Mouse (Mus musculus): ENCODE measurements around the gene Hist1h2ag. TPM values are rescaled to one million over a fixed set of nuclear protein-coding genes. Genes with fewer than 3 reads are reported as not detected.
"Not testable (repeated sequence)": the region's sequence is repeated elsewhere in the genome, so short reads cannot be mapped to it uniquely, and the experiment has no call there.

Hist1h2ag gene
- polyA plus RNA-seq, 1 experiment from 2014 or later: 25.3 TPM

GRCm38 (mm10) chr13:22049041-22049440, 6.3 kb upstream of the Hist1h2ag start:
- Histone ChIP-seq H3K27ac (ENCODE audit: low read length) (no peak overlapping the region), H3K36me3 (ENCODE audit: control insufficient read depth, insufficient read depth, low read length) (no peaks in the 10 kb centered on the region), H3K9ac (ENCODE audit: low read length) (no peak overlapping the region), H3K27me3 (ENCODE audit: control insufficient read depth, insufficient read depth, low read length) (no peaks in the 10 kb centered on the region), H3K9me3 (replicated peaks; ENCODE audit: control insufficient read depth, low read length) (no peaks in the 10 kb centered on the region), H3K4me2 (ENCODE audit: low read depth, low read length) (no peak overlapping the region), H3K4me3 (replicated peaks; ENCODE audit: low read length) (no peak overlapping the region), H3K4me1 (ENCODE audit: control insufficient read depth, insufficient read depth, low read length) (0 out of 2 replicates have a peak, but pooled peaks cover 4% of the 10 kb centered on the region)
- no peak for ATAC-seq (ENCODE audit: insufficient read depth, low FRiP score)
- 90% methylated on average over 2 of the region's 2 CpGs for WGBS

- H3K4me3 ChIP-seq (replicated peaks; ENCODE audit: low read length): no peak overlapping the region
- no peaks in the 10 kb centered on the region for H3K36me3 ChIP-seq (ENCODE audit: control insufficient read depth, insufficient read depth, low read length)
- no peak overlapping the region for H3K9ac ChIP-seq (ENCODE audit: low read length)
- WGBS: 65% methylated on average over 2 of the region's 2 CpGs
- ATAC-seq (ENCODE audit: insufficient read depth, low FRiP score): no peak
- H3K27me3 ChIP-seq (ENCODE audit: control insufficient read depth, insufficient read depth, low read length): no peaks in the 10 kb centered on the region
- no peak overlapping the region for H3K4me2 ChIP-seq (ENCODE audit: low read depth, low read length)
- no peaks in the 10 kb centered on the region for H3K9me3 ChIP-seq (replicated peaks; ENCODE audit: control insufficient read depth, low read length)
- H3K4me1 ChIP-seq (ENCODE audit: control insufficient read depth, insufficient read depth, low read length): peaks cover 17% of the 10 kb centered on the region
- H3K27ac ChIP-seq (ENCODE audit: low read length): no peak overlapping the region
Measured at GRCm38 (mm10) chr13:22045311-22045710, 2.6 kb upstream of the Hist1h2ag start.

GRCm38 (mm10) chr13:22044432-22045155, 1.9 kb upstream of the Hist1h2ag start:
- H3K4me1 ChIP-seq (ENCODE audit: control insufficient read depth, insufficient read depth, low read length): peaks cover 19% of the 10 kb centered on the region
- H3K9me3 ChIP-seq (replicated peaks; ENCODE audit: control insufficient read depth, low read length): no peaks in the 10 kb centered on the region
- no peaks in the 10 kb centered on the region for H3K36me3 ChIP-seq (ENCODE audit: control insufficient read depth, insufficient read depth, low read length)
- no peaks in the 10 kb centered on the region for H3K27me3 ChIP-seq (ENCODE audit: control insufficient read depth, insufficient read depth, low read length)
- WGBS: 85% methylated on average over 6 of the region's 6 CpGs
- peak overlapping the region; percentile 58 for H3K4me2 ChIP-seq (ENCODE audit: low read depth, low read length)
- no peak overlapping the region for H3K9ac ChIP-seq (ENCODE audit: low read length)
- no peak overlapping the region for H3K4me3 ChIP-seq (replicated peaks; ENCODE audit: low read length)
- no peak for ATAC-seq (ENCODE audit: insufficient read depth, low FRiP score)
- H3K27ac ChIP-seq (ENCODE audit: low read length): no peak overlapping the region

GRCm38 (mm10) chr13:22043503-22044431, 1.0 kb upstream of the Hist1h2ag start:
- Histone ChIP-seq H3K36me3 (ENCODE audit: control insufficient read depth, insufficient read depth, low read length) (no peaks in the 10 kb centered on the region), H3K9me3 (replicated peaks; ENCODE audit: control insufficient read depth, low read length) (no peaks in the 10 kb centered on the region), H3K4me1 (ENCODE audit: control insufficient read depth, insufficient read depth, low read length) (peaks cover 19% of the 10 kb centered on the region), H3K4me3 (replicated peaks; ENCODE audit: low read length) (peak overlapping the region; percentile 43), H3K9ac (ENCODE audit: low read length) (peak overlapping the region; percentile 63), H3K4me2 (ENCODE audit: low read depth, low read length) (peak overlapping the region; percentile 58), H3K27me3 (ENCODE audit: control insufficient read depth, insufficient read depth, low read length) (no peaks in the 10 kb centered on the region), H3K27ac (ENCODE audit: low read length) (peak overlapping the region; percentile 84)
- under 1% methylated on average over 8 of the region's 14 CpGs for WGBS
- 0 out of 2 replicates have a peak, but pooled peaks have one; percentile 2 for ATAC-seq (ENCODE audit: insufficient read depth, low FRiP score)

DNA sequence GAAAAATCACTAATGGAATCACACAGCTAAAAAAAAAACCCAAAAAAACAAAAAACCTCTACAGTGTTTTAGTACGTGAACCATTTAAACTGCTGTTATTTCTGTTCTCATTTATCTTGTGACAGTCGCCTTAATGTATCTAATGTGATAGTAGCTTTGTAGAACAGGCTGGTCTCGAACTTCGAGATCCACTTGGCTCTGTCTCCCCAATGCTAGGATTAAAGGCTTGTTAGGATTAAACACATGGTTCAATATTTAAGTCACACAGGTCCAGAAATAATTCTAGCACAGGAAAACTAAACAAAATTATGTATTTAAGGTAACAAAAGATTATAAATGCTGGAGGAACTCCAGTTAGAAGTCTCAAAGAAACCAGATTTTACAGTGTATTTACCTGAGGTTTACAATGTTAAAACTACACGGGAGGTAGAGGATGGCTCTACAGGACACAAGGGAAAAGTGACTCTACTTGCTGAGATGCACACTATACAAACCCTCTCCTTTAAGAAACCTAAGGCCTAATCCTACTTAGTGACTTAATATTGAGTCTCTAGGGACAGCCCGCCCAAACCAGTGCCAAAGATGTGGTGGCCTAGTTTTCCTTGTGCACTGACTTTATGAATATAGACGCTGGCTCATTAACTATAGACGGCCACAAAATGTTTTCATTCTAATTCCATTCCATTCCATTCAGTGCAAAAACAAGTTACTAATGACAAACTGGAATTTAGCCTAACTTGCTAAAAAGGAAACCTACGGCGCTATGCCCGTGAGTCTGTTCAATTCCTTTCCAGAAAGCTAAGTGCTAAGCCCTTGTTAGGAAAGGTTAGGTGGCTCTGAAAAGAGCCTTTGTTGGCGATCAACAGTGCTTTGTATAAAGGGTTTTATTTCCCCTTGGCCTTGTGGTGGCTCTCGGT, 835 bp downstream of the Hist1h2ag start:
- Histone ChIP-seq H3K9ac (ENCODE audit: low read length) (peak overlapping the region; percentile 67), H3K27me3 (ENCODE audit: control insufficient read depth, insufficient read depth, low read length) (no peaks in the 10 kb centered on the region), H3K9me3 (replicated peaks; ENCODE audit: control insufficient read depth, low read length) (no peaks in the 10 kb centered on the region), H3K36me3 (ENCODE audit: control insufficient read depth, insufficient read depth, low read length) (no peaks in the 10 kb centered on the region), H3K27ac (ENCODE audit: low read length) (peak overlapping the region; percentile 93), H3K4me3 (replicated peaks; ENCODE audit: low read length) (peak overlapping the region; percentile 44), H3K4me1 (ENCODE audit: control insufficient read depth, insufficient read depth, low read length) (peaks cover 19% of the 10 kb centered on the region), H3K4me2 (ENCODE audit: low read depth, low read length) (peak overlapping the region; percentile 71)
- no peak for ATAC-seq (ENCODE audit: insufficient read depth, low FRiP score)
- WGBS: 2% methylated on average over 13 of the region's 13 CpGs

DNA sequence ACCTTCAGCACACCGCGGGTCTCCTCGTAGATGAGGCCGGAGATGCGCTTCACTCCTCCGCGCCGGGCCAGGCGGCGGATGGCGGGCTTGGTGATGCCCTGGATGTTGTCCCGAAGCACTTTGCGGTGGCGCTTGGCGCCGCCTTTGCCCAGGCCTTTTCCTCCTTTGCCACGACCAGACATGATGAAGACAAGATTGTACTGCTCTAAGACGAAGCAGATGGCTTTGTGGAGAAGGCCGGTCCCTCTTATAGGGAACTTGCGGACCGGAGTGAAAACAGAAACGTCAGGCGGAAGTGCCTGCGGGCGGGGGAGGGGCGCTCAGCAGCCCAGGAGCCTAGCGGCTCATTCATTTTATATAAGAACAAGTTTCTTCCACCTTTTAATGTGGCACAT, 1.6 kb downstream of the Hist1h2ag start, which contains the start of gene Hist1h4i:
Hist1h4i (minus strand) TSS at position 221 of the 395 bp plus-strand sequence.
- ATAC-seq (ENCODE audit: insufficient read depth, low FRiP score): peak; percentile 65
- H3K36me3 ChIP-seq (ENCODE audit: control insufficient read depth, insufficient read depth, low read length); H3K9me3 ChIP-seq (replicated peaks; ENCODE audit: control insufficient read depth, low read length); H3K27me3 ChIP-seq (ENCODE audit: control insufficient read depth, insufficient read depth, low read length): not testable (repeated sequence)
- H3K4me3 ChIP-seq (replicated peaks; ENCODE audit: low read length): peak within 1 kb of the TSS; percentile 44
- peak within 1 kb of the TSS; percentile 67 for H3K9ac ChIP-seq (ENCODE audit: low read length)
- peaks cover 25% of the 10 kb centered on the region for H3K4me1 ChIP-seq (ENCODE audit: control insufficient read depth, insufficient read depth, low read length)
- under 1% methylated on average over 24 of the region's 27 CpGs for WGBS
- H3K27ac ChIP-seq (ENCODE audit: low read length): peak within 1 kb of the TSS; percentile 93
- peak within 1 kb of the TSS; percentile 71 for H3K4me2 ChIP-seq (ENCODE audit: low read depth, low read length)

DNA sequence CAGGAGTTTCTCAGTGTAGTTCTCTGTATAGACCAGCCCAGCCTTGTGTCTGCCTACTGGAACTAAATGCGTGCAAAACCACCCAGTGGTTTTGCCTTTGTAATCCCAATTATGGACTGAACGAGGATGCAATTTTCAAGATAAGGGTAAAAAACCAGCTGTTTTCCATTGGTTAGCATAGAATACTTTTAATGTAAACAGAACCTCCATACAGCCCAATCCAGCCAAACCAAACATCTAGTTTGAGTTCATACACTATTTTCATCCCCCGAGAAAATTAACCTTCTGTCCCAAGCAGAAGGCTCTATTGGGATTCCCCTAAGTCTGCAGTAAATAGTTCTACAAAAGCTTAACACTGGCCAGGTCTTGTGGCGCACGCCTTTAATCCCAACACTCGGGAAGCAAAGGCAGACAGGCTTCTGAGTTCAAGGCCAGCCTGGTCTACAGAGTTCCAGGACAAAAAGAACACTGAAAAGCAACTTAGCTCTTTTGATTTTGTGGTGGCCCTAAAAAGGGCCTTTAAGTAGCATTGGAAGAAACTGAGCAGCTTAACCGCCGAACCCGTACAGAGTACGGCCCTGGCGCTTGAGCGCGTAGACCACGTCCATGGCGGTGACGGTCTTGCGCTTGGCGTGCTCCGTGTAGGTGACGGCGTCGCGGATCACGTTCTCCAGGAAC, 2.1 kb downstream of the Hist1h2ag start:
- peak overlapping the region; percentile 43 for H3K4me3 ChIP-seq (replicated peaks; ENCODE audit: low read length)
- H3K4me1 ChIP-seq (ENCODE audit: control insufficient read depth, insufficient read depth, low read length): peaks cover 26% of the 10 kb centered on the region
- H3K36me3 ChIP-seq (ENCODE audit: control insufficient read depth, insufficient read depth, low read length): no peaks in the 10 kb centered on the region
- under 1% methylated on average over 19 of the region's 24 CpGs for WGBS
- peak overlapping the region; percentile 65 for H3K4me2 ChIP-seq (ENCODE audit: low read depth, low read length)
- no peaks in the 10 kb centered on the region for H3K9me3 ChIP-seq (replicated peaks; ENCODE audit: control insufficient read depth, low read length)
- H3K9ac ChIP-seq (ENCODE audit: low read length): peak overlapping the region; percentile 62
- peak overlapping the region; percentile 84 for H3K27ac ChIP-seq (ENCODE audit: low read length)
- no peak; the same call in 1 of the 2 replicates for ATAC-seq (ENCODE audit: insufficient read depth, low FRiP score)
- H3K27me3 ChIP-seq (ENCODE audit: control insufficient read depth, insufficient read depth, low read length): no peaks in the 10 kb centered on the region

GRCm38 (mm10) chr13:22039951-22040463, 2.7 kb downstream of the Hist1h2ag start:
- Histone ChIP-seq H3K4me1 (ENCODE audit: control insufficient read depth, insufficient read depth, low read length) (peaks cover 26% of the 10 kb centered on the region), H3K9ac (ENCODE audit: low read length) (peak overlapping the region; percentile 24; the same call in 1 of the 2 replicates), H3K36me3 (ENCODE audit: control insufficient read depth, insufficient read depth, low read length) (no peaks in the 10 kb centered on the region), H3K4me2 (ENCODE audit: low read depth, low read length) (peak overlapping the region; percentile 65), H3K4me3 (replicated peaks; ENCODE audit: low read length) (peak overlapping the region; percentile 43), H3K9me3 (replicated peaks; ENCODE audit: control insufficient read depth, low read length) (no peaks in the 10 kb centered on the region), H3K27me3 (ENCODE audit: control insufficient read depth, insufficient read depth, low read length) (no peaks in the 10 kb centered on the region), H3K27ac (ENCODE audit: low read length) (peak overlapping the region; percentile 84)
- no peak for ATAC-seq (ENCODE audit: insufficient read depth, low FRiP score)
- 7% methylated on average over 2 of the region's 2 CpGs for WGBS

All from stomach, embryonic 16.5 days (tissue).